Mouse (Mus musculus): Measurements from ENCODE around the gene Rere.
"Not testable (repeated sequence)": the region's sequence is repeated elsewhere in the genome, so short reads cannot be mapped to it uniquely, and the experiment has no call there.

Rere gene

DNA sequence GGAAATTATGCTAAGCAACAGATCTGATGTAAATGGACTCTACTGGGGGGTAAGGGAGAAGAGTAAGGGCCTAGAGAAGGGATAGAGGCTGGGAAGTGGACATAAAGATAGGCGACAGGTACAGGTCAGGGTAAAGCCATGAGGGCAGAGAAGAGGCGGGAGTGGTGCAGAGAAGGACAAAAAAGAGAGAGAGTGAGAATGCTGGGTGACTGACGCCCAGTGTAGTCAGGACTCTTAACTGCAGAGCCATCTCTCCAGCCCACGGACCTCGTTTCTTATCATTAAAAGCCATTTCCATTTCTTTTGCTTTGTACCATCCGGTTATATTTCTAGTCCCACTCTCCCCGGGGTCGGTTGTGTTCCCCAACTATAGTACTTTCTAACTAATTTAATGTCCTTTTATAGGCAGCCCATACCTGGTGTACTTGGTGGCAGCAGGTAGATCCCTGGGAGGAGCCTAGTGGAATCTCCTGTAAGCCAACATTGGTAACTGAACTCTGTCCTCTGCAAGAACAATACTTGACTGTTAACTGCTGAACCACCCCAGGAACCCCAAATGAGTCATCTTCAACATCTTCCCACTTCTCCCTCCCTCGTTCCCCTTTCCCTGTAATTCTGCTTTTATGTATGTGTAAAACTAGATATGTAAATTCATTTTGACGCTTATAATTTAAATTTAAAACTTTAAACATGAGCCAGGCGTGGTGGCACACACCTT is 223.0 kb downstream of the Rere start:
- DNase-seq (ENCODE audit: extremely low spot score, low spot score): no peak

DNA sequence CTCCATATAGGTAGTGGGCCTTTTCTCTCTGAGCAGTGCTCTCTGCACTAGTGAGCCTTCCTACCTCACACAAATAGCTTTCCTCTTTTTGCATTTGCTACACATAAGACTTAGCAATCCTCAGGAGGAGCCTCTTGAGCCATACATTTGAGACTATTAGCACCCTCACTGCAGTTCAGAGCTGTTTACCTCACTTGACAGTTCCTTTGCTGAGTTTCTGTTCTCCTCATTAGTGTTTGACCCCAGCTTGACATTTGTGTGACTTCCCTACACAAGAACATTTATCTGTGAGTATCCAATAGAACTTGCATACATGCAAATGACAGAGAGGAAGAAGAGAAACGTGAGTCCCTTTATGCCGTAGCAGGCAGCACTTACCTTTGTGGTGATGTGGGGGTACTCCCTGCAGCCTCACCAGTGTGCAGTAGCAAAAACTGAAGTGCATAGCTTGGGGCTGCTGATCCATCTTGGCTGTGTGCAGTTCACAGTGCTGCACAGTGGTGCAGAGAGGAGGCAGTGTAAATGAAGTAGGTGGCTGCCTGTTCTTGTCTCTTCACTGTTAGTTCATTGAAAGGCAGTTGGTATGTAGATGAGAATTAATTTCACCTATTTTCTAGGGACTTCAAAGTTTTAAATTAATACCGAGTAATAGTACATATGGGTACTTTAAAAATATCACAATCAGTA is 227.7 kb downstream of the Rere start:
- DNase-seq (ENCODE audit: extremely low spot score, low spot score): no peak

DNA sequence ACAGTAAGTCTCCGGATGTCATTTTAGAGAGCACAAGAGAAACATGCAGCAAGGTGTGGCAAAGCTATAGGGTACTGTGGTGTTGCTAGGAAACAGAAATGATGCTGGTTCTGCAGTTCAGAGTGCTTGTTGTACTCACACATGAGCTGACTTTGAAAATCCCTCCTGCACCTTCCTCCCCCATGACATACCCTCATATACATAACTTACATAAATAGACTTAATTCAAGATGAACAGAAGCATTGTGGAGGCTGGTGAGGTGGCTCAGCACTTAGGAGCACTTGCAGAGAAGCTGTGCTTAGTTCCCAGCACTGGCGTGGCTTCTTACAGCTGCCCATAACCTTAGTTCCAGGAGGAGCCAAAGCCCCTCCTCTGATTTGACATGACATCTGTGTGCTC is 228.6 kb downstream of the Rere start:
- DNase-seq (ENCODE audit: extremely low spot score, low spot score): no peak

DNA sequence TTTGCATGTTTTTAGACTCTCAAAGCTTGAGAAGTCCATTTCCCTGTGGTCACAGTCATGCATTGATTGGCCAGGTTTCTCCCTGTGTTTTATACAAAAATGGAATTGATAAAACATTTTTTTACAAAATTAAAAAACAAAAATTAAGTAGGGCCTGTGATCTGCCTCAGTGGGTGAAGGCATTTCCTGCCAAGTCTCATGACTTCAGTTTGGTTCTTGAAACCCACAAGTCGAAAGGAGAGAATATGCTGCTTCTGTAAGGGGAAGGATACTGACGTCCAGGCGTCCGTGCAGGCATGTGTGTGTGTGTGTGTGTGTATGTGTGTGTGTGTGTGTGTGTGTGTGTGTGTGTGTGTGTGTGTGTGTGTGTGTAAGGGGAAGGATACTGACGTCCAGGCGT is 231.9 kb downstream of the Rere start:
- not testable (repeated sequence) for DNase-seq (ENCODE audit: extremely low spot score, low spot score)

DNA sequence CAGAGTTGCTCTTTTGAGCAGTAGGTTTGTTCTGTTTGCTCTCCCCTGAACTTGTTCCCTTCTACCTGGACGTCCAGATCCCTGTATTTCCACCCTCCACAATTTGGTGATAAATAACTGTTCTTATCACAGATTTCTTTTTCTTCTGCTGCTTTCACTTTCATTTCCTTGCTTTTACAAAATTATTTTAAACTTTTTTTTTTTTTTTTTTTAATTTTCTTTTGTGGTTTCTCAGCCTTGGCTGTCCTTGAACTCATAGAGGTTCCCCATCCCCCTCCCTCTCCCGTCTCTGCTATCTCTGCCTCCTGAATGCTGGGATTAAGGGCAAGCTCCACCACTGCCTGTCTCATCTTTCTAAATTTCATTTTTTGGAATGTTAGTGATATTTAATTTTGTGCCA is 234.8 kb downstream of the Rere start:
- DNase-seq (ENCODE audit: extremely low spot score, low spot score): no peak

DNA sequence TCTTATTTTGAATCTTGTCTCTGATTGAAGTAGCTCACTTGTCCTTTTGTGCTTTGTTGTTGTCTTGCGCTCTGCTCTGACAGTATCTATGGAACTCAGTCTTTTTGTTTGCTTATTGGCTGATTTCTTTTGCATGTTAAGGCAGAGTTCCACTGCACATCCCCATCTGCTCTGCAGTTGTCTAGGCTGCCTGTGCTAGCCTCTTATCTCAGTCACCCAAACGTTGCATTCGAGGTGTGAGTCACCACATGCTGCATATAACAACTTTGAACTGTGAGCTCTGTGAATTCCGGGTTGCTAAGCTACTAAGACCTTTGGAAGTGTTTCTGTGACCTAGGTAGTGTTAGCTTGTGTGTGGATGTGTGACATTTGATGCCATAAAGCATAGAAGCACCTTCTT is 235.9 kb downstream of the Rere start:
- no peak for DNase-seq (ENCODE audit: extremely low spot score, low spot score)

DNA sequence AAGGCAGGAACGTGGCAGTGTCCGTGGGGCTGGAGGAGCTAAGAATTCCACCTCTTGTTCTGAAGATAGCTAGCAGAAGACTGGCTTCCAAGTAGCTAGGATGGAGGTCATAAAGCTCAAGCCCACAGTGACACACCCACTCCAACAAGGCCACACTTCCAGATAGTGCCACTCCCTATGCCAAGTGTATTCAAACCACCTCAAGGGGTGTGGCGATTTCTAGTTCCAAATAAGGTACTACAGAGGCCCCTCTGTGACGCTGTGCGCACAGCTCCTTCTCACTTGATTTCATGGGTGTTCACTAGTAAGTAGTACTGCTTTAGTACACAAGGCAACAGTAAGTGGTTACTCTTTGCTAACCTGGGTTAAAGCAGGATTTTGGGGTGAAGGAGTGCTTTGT is 237.4 kb downstream of the Rere start:
- DNase-seq (ENCODE audit: extremely low spot score, low spot score): no peak

DNA sequence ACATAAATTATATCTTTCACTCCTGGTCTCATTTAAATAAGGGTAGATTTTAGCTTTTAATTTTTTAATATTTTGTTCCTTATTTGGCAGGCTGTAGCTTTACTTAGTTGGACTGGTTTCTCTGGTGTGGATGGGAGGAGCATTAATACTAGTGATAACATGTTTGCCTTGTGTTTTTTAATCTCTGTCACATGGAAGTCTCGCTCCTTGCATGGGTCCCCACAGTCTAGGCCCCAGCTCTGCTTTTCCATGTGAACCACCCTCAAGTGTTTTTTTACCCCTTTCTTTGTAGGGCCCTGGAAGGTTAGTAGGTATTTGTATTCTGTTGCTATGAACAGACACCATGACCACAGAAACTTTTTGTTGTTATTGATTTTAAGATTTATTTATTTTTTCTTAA is 238.6 kb downstream of the Rere start:
- no peak for DNase-seq (ENCODE audit: extremely low spot score, low spot score)

DNA sequence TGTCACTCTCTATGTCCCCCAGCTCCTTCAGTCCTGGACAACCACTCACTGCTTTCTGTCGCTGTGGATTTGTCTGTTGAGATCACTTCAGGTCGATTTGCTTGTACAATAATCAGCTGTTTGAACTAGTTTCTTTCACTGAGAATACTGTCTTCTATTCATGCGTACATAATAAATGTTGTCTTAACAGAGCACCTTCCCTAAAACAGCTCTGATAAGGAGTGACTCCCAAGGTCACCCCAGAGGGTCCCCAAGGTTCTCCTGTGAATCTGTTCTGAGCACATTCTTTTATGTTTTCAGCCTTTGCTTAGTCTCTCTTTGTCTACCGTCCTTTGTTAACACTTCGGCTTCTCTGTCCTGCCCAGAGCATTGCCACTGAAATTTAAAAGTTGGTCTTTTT is 241.0 kb downstream of the Rere start:
- DNase-seq (ENCODE audit: extremely low spot score, low spot score): no peak

DNA sequence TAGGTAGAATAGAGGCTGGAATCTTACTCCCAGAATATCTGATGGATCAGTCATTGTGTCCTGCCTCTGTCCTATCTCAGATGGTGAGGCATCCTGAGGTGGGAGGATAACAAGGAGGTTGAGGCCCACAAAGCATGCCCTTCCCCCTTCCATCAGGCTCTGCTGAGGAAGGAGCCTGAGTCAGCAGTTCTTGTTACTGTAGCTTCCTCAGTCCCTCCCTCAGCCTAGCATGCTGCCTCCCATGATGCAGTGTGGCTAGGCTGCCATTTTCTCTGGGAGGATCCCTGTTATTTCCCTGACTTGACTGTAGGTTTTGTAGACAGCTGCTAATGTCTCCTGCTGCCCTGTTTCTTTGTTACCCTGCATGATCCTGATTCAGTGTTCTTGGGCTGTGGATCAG is 241.9 kb downstream of the Rere start:
- no peak for DNase-seq (ENCODE audit: extremely low spot score, low spot score)

DNA sequence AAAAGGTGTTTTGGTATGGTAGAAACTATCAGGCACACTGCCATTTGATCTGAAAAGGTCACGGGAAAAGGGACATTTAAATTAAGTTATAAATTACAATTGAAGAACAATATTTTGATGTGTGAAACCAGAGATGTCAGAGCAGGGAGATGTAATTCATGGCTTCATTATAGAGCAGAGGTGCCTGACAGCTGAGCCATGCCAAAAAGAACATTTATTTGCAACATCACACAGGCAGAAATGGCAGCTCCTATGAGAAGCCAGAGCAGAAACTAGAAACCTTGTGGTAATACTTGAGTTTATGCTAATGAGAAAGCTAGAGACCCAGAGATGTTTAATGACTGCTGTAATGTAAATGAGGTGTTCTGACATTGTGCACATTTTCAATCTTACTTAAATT is 244.8 kb downstream of the Rere start:
- DNase-seq (ENCODE audit: extremely low spot score, low spot score): no peak

DNA sequence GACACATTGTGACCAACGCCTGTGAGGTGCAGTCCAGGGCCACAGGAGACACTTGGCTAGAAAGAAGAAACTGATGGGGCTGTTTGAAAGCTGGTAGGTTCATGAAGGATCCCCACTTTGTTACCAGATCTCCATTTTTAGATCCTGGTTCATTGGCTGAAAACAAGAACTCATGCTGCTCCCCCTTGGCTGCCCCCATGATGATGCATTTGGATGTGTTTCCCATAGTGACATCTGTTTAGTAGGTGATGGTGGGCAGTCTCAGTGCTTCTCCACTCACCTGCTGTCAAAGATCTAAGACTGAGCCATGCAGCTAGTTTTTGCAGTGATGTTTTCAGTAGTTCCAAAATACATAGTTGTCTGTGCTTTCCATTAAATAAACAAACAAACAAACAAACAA is 247.0 kb downstream of the Rere start:
- no peak for DNase-seq (ENCODE audit: extremely low spot score, low spot score)

DNA sequence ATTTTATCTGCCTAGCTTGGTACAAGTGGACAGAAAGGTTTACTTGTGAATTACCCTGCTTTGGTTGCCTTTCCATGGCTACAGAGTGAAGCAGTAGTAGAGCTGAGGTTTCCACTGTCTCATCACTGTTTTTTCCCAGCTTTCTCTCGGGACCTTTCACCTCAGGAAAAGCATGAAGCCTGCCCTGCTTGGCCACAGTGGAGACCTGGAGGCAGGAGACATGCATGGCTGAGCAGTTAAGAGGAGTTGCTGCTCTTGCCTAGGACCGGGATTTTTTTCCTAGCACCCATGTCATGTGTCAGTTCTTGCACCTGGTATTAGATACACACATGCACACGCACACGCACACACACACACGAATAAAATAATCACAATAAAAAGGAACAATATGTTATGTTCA is 247.4 kb downstream of the Rere start:
- no peak for DNase-seq (ENCODE audit: extremely low spot score, low spot score)

DNA sequence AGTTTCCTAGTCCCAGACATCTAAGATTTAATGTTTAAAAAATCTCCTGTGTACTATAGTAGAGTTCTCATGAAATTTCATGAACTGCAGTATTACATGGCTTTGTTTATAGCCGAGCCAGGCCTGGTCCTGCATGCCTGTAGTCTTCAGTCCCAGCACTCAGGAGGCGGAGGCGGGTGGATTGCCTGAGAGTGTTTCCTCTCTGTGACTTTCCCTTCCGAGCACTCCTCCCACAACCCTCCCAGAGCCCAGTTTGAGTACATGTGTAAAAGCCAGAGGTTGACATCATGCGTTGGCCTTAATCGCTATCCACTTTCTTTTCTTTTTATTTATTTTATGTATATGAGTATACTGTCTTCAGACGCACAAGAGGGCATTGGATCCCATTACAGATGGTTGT is 250.4 kb downstream of the Rere start:
- DNase-seq (ENCODE audit: extremely low spot score, low spot score): no peak

DNA sequence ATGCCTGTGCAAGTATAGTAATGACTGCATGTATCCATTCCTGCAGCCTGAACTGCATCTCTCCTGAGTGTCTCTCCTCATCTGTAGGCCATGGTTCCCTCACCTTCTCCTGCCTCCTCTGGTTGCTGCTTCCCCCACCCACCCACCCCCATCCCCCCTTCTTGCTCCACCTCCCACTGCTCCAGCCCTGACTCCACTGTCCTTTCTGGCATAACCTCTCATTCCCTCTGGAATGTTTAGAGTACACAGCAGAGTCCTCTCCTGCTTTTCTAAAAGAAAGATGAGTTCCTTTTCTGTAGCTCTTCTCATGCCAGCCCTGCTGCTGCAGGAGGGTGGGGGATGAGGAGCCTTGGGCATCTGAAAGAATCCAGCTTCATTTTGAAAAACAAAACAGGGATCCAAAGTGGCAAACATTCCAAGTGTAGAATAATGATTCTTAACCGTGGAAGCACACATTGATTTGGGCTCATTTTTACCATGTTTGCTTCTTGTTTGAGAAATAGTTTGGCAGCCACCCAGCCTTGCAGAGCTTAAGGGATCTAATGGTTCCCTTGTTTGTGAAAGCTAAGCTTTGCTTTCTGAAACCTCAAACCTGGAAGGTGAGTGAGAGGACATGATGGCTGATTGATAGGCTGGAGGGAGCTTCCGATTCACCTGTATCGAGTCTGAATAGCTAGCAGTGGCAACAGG is 255.5 kb downstream of the Rere start:
- no peak for DNase-seq (ENCODE audit: extremely low spot score, low spot score)

DNA sequence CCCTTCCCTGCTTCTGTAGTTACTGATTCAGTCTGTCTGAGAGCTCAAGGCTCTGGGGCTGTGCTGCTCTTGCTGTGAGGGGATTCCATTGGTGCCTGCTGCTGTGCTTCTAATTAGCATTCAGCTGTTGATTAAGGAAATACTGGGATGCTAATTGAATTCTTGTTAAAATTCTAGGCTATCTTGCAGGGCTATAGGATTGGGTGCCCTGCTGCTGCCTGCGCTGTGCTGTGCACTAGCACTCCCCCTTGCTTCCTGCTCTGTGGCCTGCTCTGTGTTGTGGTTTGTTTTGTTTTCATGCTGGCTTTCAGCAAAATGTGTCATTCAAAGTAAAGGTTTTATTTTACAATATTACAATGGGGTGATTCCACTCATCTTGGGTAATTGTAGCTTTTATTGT is 258.4 kb downstream of the Rere start:
- no peak for DNase-seq (ENCODE audit: extremely low spot score, low spot score)

DNA sequence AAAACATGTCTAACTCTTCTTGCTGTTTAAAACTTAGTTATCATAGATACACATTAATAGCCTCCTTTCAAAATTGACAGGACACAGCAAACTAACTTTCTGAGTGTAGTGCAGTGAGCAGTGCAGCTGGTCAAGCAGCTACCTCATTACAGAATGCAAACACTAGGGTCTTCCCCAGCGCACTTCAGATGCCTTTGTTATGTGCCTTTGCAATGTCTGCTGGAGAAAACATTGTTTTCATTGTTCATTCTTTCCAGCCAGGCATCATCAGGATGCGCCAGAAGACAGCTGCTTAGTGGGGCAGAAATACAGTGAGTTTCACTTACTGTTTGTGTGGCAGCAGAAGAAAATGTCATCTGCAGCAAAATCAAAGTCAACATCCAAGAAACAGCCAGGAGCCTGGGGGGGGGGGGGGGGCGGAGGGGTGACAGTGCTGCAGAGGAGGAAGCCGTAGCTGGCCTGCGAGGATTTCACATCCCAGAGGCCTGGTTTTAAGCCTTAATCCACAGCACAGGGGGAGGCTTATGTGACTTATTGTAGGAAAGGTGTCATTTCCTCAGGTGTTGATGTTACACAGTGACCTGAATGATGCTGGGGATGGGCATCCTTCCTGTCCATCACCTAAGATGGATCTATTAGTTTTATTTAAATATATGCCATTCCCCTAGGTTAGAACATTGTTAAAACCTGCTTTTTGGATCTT is 259.1 kb downstream of the Rere start:
- DNase-seq (ENCODE audit: extremely low spot score, low spot score): no peak

DNA sequence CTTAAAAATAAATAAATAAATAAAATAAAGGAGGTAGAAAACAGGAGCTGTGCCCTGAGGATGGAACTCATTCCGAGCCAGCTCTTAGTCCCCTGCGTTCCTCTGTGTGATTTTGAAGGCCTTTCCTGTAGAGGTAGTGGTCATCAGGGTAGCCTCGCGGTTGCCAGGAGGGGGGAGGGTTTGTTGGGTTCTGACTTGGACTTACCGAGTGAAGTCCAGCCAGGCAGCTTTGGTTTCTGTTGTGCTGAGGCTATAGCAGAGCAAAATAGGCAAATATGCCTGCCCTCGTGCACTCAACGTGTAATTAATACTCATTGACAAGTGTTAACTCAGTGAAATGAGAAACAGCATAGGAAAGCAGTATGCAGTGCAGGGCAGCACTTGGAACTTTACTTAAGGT is 262.8 kb downstream of the Rere start:
- no peak for DNase-seq (ENCODE audit: extremely low spot score, low spot score)

DNA sequence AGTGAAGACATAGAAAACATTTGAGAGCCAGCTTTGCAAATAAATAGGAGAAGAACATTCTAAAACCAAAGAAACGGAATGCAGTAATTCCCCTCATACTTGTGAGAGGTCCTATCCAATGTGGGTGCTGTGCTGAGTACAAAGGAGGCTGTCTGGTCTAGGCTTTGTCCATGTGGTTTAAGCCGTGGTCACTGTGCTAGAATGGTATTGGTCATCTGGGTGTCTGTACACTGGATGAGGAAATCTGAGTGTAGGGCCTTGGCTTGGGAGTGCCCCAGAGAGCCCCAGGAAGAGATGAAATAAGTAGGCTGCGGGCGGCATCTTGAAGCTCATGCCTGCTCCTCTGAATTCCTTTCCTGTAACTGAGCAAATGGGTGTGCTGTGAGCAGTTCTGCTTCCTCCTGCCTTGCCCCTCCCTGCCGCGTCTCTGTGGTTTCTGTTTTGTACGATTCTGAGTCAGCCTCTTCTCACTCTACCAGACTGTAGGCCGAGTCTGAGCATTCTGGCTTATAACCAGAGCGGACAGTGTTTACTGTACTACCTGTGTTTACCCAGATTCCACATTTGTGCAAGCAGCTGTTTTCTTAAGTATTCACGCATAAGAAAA is 263.3 kb downstream of the Rere start:
- no peak for DNase-seq (ENCODE audit: extremely low spot score, low spot score)

DNA sequence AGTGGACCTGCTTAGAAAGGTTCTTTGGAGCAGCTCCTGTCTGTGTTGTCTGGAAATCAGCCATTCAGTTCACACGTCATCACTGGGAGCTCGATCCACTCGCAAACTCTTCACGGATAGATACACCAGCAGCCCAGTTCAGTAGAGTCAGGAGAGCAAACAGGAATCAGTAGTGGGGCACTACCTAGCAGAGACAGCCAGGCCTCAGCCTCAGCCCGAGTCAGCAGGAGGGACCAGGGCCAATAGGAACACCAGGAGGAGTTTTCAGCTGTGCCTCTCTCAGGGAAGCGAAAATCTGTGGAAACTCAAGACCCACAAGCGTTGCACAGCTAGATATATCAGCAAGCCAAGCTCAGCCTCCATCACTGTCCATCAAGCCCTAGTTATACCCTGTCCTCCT is 264.3 kb downstream of the Rere start:
- DNase-seq (ENCODE audit: extremely low spot score, low spot score): no peak

DNA sequence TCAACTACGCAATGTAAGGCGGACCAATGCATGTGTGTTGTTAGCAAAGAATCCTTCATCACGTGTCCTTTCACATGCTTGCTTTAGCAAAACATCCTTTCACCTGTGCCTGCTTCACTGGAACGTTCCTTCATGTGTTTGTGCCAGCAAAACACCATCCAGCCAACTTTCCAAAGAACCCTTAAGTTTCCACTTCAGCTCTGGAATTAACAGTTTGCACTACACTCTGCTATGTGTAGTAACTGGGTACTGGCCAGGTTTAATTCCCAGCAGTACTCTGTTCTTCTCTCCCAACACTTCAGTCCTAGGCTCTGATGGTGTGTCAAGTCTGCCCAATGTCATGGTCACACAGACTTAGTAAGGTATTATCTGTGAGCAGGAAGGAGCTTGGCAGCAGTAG is 264.9 kb downstream of the Rere start:
- DNase-seq (ENCODE audit: extremely low spot score, low spot score): not testable (repeated sequence)

DNA sequence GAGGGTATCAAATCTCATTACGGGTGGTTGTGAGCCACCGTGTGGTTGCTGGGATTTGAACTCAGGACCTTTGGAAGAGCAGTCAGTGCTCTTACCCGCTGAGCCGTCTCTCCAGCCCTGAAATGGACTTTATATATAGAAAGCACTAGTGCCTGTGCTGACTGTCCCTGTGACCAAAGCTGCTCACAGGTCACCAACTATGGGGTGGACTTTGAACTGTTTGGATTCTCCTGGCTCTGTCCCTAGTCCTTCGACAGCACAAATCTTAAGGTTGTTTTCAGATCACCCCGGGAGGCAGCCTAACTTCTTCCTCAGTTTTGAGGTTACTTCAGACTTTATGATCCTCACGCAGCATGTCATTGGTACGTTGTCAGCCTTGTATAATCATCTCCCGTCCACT is 267.9 kb downstream of the Rere start:
- DNase-seq (ENCODE audit: extremely low spot score, low spot score): no peak

Measured in neural tube, embryonic 10.5 days (tissue).